In the genomic region with DNA sequence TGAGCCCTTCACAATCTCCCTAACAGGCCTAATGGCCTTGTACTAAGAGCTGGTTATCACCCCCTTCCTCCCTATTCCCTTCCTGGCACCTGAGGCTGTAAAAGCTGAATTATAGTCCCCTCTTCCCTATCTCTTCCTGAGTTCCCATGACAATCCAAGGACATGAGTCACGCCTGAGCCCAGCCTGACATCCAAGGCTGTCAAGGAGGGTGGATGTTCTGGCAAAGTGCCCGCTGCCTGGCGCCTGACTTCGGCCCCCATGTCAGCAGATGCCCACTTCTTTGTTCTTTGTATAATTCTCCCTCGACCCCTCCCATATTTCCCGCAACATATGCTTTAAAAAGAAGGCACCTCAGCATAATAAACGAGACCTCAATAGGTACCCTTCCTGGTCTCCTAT, we compare ENCODE assay signal across 5 mouse cellular contexts.
DNase-seq lines count a peak whose midpoint lies in the region.

No protein-coding gene starts in this region.

- DNase-seq in 3T3-L1 (ENCODE audit: low read depth, low spot score): peak; percentile 1
- peak; percentile 52 for DNase-seq in adrenal gland, adult 2 months
- DNase-seq in adrenal gland, postnatal 10 days: peak; percentile 54
- peak; percentile 42 for DNase-seq in adrenal gland, postnatal 25 days
- DNase-seq in kidney, postnatal 10 days: peak; percentile 4

Comparison
In these comparisons a context has a peak if more than half of its experiments do, and no peak if none do; other contexts are left out.
1. Peak in every context shown above with its lines: DNase-seq.
2. DNase-seq: peak in every context shown above with its lines; median percentile 54 in adrenal gland, postnatal 10 days; 52 in adrenal gland, adult 2 months; 42 in adrenal gland, postnatal 25 days; 4 in kidney, postnatal 10 days; 1 in 3T3-L1.